Mouse (Mus musculus) embryonic facial prominence, embryonic 10.5 days (tissue): ENCODE results near the gene Gm17416. TPM values are rescaled to one million over a fixed set of nuclear protein-coding genes. Genes with fewer than 3 reads are reported as not detected.

Experiments used
- DNase-seq: peaks from one replicate; pipeline ENCODE4 v3.0.0-alpha.2; 2017; ENCODE audit warnings: low spot score
- H3K27ac ChIP-seq: fragments of 300-500 bp; sonication (generic); replicated peaks from 2 replicates; pipeline ENCODE4 v1.5.1; 2016; ENCODE audit warnings: mild to moderate bottlenecking
- H3K27me3 ChIP-seq: fragments of 300-500 bp; sonication (generic); replicated peaks from 2 replicates; pipeline ENCODE4 v1.6.1; 2016; ENCODE audit warnings: low read depth, mild to moderate bottlenecking; ENCODE audit not compliant: poor library complexity, severe bottlenecking
- H3K36me3 ChIP-seq: fragments of 300-500 bp; sonication (generic); replicated peaks from 2 replicates; pipeline ENCODE4 v1.6.1; 2016; ENCODE audit warnings: mild to moderate bottlenecking, moderate library complexity
- H3K4me1 ChIP-seq: fragments of 300-500 bp; sonication (generic); 2 replicates; pipeline ENCODE4 v1.6.1; 2016
- H3K4me3 ChIP-seq: fragments of 300-500 bp; sonication (generic); 2 replicates; pipeline ENCODE4 v1.5.1; 2016; ENCODE audit warnings: mild to moderate bottlenecking, moderate library complexity
- H3K9me3 ChIP-seq: fragments of 300-500 bp; sonication (generic); 2 replicates; pipeline ENCODE4 v1.6.1; 2016; ENCODE audit warnings: mild to moderate bottlenecking
- WGBS: fragments of 180-500 bp; shearing (Covaris S2); methylation state at CpG from one replicate; pipeline ENCODE4 v1.1.7; 2016; 5-methylcytosine and 5-hydroxymethylcytosine counted together
- polyA plus RNA-seq: library from polyadenylated mRNA; unstranded; fragments of >200 nt; fragmentation: Nextera tagmentation; extraction: Ambion mirVana; gene quantifications from 2 replicates; pipeline ENCODE4 v1.2.1, GENCODE M21; 2016

The Gm17416 gene
- polyA plus RNA-seq, 1 experiment from 2014 or later = not detected

GRCm38 (mm10) chr2:152615563-152615962, 46.4 kb downstream of the Gm17416 start:
- WGBS = 12% methylated on average over 7 of the region's 7 CpGs
- H3K4me3 ChIP-seq = no peak overlapping the region
- peak; percentile 65 for DNase-seq

GRCm38 (mm10) chr2:152616470-152616869, 47.3 kb downstream of the Gm17416 start:
- WGBS = 80% methylated on average over 6 of the region's 6 CpGs
- Histone ChIP-seq H3K4me3 (no peak overlapping the region), H3K27me3 (no peaks in the 10 kb centered on the region), H3K9me3 (no peaks in the 10 kb centered on the region), H3K4me1 (peaks cover 10% of the 10 kb centered on the region), H3K27ac (no peak overlapping the region), H3K36me3 (no peaks in the 10 kb centered on the region)
- DNase-seq = no peak

More at GRCm38 (mm10) chr2:152615563-152615962, 46.4 kb downstream of the Gm17416 start:
- H3K27ac ChIP-seq = no peak overlapping the region
- no peaks in the 10 kb centered on the region for H3K36me3 ChIP-seq
- peaks cover 10% of the 10 kb centered on the region for H3K4me1 ChIP-seq
- no peaks in the 10 kb centered on the region for H3K9me3 ChIP-seq
- no peaks in the 10 kb centered on the region for H3K27me3 ChIP-seq

- no peaks in the 10 kb centered on the region for H3K36me3 ChIP-seq
- H3K27ac ChIP-seq = no peak overlapping the region
- H3K4me1 ChIP-seq = peaks cover 2% of the 10 kb centered on the region
- no peak overlapping the region for H3K4me3 ChIP-seq
- 57% methylated on average over 5 of the region's 5 CpGs for WGBS
- H3K9me3 ChIP-seq = no peaks in the 10 kb centered on the region
- no peaks in the 10 kb centered on the region for H3K27me3 ChIP-seq
- no peak for DNase-seq
These were observed 48.2 kb downstream of the Gm17416 start for GRCm38 (mm10) chr2:152617374-152617773.

Other genes starting within 250 kb of the Gm17416 start
- 96.2 and 98.1 TPM in 2 replicates for gene Rbck1, start 236.7 kb upstream of the Gm17416 start, polyA plus RNA-seq
- gene Trib3, start 225.3 kb upstream of the Gm17416 start, polyA plus RNA-seq = 2.5 and 3.0 TPM in 2 replicates
- 0.87 and 2.5 TPM in 2 replicates for gene Nrsn2, start 192.7 kb upstream of the Gm17416 start, polyA plus RNA-seq
- gene Sox12, start 171.3 kb upstream of the Gm17416 start, polyA plus RNA-seq = 10.6 and 11.5 TPM in 2 replicates
- gene Zcchc3, start 154.3 kb upstream of the Gm17416 start, polyA plus RNA-seq = 53.4 and 58.3 TPM in 2 replicates
- gene 6820408C15Rik, start 153.8 kb upstream of the Gm17416 start, polyA plus RNA-seq = 0.43 and 0.71 TPM in 2 replicates
- not detected in 2 replicates for gene Defb23, start 104.7 kb upstream of the Gm17416 start, polyA plus RNA-seq
- not detected in 2 replicates for gene Defb20, start 92.3 kb upstream of the Gm17416 start, polyA plus RNA-seq
- gene Defb22, start 79.2 kb upstream of the Gm17416 start, polyA plus RNA-seq = not detected in 2 replicates
- not detected in 2 replicates for gene Defb26, start 57.6 kb upstream of the Gm17416 start, polyA plus RNA-seq
- gene Defb28, start 51.1 kb upstream of the Gm17416 start, polyA plus RNA-seq = not detected in 2 replicates
- not detected in 2 replicates for gene Defb29, start 29.2 kb upstream of the Gm17416 start, polyA plus RNA-seq
- not detected in 2 replicates for gene Defb21, start 3.4 kb downstream of the Gm17416 start, polyA plus RNA-seq
- not detected in 2 replicates for gene Defb19, start 11.0 kb downstream of the Gm17416 start, polyA plus RNA-seq
- gene Defb45, start 30.1 kb downstream of the Gm17416 start, polyA plus RNA-seq = not detected in 2 replicates
- not detected in 2 replicates for gene Defb36, start 35.0 kb downstream of the Gm17416 start, polyA plus RNA-seq
- gene Defb25, start 53.7 kb downstream of the Gm17416 start, polyA plus RNA-seq = 0.70 TPM in 1 of 2 replicates, not detected in the other
- 0.40 and 0.60 TPM in 2 replicates for gene Rem1, start 57.6 kb downstream of the Gm17416 start, polyA plus RNA-seq
- 102 and 110 TPM in 2 replicates for gene H13, start 100.1 kb downstream of the Gm17416 start, polyA plus RNA-seq
- gene Mcts2, start 117.7 kb downstream of the Gm17416 start, polyA plus RNA-seq = 37.6 and 40.2 TPM in 2 replicates
- 161 and 182 TPM in 2 replicates for gene Id1, start 166.9 kb downstream of the Gm17416 start, polyA plus RNA-seq
- 9.9 and 10.1 TPM in 2 replicates for gene Cox4i2, start 184.8 kb downstream of the Gm17416 start, polyA plus RNA-seq